Mouse (Mus musculus) 416B (cell line): ENCODE data around the gene Tspan5.
A peak's percentile ranks its signal among the peaks of the same experiment; 100 is the strongest.

Experiments
- DNase-seq: peaks from one replicate; pipeline ENCODE4 v3.0.0; 2011; ENCODE audit warnings: low read depth

Gene Tspan5

DNA sequence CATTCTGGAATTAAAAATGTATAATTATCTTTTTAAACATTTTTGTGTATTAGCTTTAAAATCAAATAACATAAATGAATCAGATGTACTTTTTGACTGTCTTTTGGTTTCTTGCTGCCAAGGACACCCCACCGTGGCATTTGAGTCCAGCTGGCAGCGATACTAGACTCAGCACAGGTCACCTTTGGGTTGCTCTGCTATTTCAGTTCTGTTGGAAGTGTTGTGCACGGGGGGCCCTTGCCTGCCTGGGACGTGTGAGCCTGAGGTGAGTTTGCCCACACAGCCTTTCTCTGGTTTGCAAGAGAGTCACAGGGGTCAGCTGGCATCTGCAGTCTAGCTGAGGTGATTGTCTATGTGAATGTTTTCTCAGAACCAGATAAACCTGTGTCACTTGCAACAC lies 65.8 kb downstream of the Tspan5 start:
- DNase-seq: no peak

DNA sequence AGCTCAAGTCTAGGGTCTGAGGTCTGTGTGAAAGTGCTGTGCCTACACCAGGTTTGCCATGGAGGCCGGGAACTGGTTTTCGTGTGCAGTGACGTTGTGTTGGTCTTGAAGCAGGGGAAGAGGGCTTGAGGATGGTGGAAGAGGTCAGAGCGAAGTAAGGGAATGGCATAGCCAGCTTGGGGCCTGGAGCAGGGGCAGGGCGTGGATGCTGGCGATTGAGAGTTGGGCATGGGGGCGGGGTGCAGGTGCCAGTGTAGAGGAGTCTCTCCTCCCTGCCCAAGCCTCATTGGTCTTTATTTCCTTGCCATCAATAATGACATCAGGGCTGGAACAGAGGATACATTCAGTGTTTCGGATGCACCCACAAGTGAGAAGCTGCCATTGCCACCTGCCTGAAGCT lies 67.5 kb downstream of the Tspan5 start:
- DNase-seq: no peak

- no peak for DNase-seq
Observed at GRCm38 (mm10) chr3:138812565-138812964, 70.6 kb downstream of the Tspan5 start.

GRCm38 (mm10) chr3:138813139-138813810 lies 71.3 kb downstream of the Tspan5 start:
- no peak for DNase-seq

GRCm38 (mm10) chr3:138814457-138814856 lies 72.5 kb downstream of the Tspan5 start:
- DNase-seq: no peak

- peak; percentile 84 for DNase-seq
Observed at GRCm38 (mm10) chr3:138815127-138815837, 73.3 kb downstream of the Tspan5 start.

- DNase-seq: no peak
Observed at GRCm38 (mm10) chr3:138816888-138817656, 75.1 kb downstream of the Tspan5 start.

- DNase-seq: no peak
Observed at GRCm38 (mm10) chr3:138819862-138820261, 77.9 kb downstream of the Tspan5 start.

DNA sequence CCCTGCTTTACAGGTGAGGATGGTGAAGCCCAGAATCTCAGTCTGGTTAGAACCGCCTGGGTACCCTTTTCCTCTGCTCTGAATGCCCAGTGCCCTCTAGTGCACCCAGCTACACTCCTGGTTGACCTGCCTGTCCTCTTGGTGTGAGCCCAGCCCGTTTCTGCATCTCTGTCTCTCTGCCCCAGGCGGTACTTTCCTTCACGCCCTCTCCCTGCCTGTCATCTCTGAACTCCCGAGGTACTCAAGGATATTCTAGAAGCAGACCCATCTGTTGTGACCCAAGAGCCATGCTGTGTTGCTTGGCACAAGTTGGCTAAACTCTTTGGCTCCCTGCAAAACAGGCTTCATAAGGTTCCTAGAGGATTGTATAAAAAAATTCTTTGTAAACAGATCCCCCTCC lies 78.3 kb downstream of the Tspan5 start:
- no peak for DNase-seq

- no peak for DNase-seq
Observed at GRCm38 (mm10) chr3:138821886-138822445, 80.0 kb downstream of the Tspan5 start.

GRCm38 (mm10) chr3:138823857-138824256 lies 81.9 kb downstream of the Tspan5 start:
- DNase-seq: no peak

GRCm38 (mm10) chr3:138825296-138825695 lies 83.3 kb downstream of the Tspan5 start:
- DNase-seq: no peak

- no peak for DNase-seq
Observed at GRCm38 (mm10) chr3:138826243-138826800, 84.3 kb downstream of the Tspan5 start.

DNA sequence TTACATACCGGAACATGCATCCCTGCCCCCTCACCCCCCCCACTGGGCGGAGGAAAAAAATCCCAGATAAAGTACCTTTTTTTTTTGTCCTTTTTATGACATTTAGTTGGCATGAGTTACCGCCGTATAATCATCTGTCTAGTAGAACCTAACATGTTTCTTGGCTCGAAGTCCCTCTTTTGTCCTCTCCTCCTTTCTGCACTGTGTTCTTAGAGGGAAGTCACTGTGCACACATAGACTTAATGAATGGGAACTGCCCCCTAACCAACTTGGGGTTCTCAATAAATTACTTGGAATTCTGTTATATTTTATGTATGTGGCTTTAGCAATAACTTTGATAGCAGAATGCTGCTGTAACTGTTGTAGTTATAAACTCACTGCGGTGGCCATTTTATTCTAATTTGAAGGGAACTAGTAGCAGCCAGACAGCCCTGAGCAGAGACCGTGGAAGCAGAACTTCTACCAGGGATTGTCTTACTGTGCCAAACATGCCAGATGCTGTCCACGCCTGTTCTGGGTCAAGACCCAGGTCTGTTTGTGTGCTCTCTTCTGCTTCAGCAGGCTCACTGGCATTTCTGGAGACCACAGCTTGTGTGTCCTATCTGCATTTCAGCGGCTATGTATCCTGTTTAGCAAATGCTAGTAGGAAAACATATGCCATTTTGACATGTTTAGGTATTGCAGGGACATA lies 91.0 kb downstream of the Tspan5 start:
- no peak for DNase-seq

DNA sequence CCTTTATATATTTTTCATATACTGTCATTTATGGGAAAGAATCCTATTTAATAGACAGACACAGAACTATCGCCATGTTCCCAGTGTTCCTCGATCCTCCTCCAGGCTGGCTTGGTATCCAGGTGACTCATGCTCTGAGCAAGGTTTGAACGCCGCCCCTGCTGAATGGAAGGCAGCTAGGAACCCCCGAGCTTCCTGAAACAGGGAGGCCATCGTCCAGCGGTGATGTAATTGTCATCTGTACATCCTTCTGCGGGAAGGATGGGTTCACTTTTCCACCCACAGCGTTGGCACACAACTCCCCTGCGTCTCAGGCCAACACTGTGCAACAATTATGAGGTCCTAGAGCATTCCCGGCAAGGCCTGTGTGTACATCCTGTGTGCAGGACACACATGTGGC lies 92.2 kb downstream of the Tspan5 start:
- no peak for DNase-seq

DNA sequence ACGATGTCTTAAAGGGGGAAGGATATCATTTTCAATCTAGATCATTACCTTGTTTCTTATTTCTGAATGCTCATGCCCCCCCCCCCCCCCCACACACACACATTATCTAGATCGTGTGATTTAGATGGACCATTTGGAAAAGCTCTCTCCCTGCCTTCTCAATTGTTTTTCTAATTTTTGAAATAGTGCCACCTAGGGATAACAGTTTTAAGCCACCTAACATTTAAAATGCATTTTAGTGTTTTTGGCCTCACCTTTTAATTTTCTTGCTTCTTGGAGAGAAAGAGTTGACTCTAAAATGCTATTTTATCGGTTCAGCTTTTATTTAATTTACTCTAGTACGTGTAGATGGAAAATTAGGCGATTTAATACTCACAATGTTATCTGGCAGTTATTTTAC lies 94.9 kb downstream of the Tspan5 start:
- DNase-seq: peak; percentile 19

GRCm38 (mm10) chr3:138837651-138838050 lies 95.7 kb downstream of the Tspan5 start:
- DNase-seq: no peak

DNA sequence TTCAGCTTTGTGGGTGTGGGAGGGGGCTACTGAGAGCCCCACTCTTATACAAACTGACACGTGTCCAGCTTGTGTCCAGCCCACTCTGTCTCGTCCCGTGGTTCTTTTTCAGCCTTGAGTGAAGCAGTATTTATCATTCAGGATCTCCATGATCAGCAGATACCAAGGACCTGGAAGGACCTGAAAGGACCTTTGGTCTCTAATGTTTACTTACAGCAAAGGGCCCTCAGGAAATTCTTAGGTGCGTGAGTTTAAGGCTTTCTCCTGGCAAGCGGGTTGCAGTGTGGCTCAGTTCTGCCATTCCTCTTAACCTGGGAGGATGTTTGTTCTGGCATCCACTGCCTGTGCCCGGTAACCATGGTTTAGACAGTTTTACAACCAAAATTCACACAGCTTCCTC lies 97.7 kb downstream of the Tspan5 start:
- DNase-seq: peak; percentile 19

GRCm38 (mm10) chr3:138841288-138841687 lies 99.3 kb downstream of the Tspan5 start:
- DNase-seq: no peak

- DNase-seq: no peak
Observed at GRCm38 (mm10) chr3:138843180-138843579, 101.2 kb downstream of the Tspan5 start.

DNA sequence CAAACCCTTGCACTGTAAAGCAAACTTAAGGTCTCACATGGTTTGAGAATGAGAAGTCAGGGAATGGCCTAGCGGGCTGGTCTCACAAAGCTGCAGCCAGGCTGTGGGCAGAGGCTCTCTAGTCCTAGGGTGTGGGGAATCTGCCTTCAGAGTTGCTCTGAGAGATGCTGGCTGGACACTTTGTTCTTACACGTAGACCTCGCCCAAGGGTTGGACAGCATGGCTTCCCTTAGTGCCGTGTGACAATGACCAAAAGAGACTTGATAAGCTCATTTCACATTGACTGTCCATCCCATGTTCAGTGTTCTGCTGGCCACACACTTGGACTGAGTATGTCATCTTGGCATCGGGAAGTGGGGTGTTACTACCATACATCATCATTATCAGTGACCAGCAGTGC lies 101.6 kb downstream of the Tspan5 start:
- no peak for DNase-seq

DNA sequence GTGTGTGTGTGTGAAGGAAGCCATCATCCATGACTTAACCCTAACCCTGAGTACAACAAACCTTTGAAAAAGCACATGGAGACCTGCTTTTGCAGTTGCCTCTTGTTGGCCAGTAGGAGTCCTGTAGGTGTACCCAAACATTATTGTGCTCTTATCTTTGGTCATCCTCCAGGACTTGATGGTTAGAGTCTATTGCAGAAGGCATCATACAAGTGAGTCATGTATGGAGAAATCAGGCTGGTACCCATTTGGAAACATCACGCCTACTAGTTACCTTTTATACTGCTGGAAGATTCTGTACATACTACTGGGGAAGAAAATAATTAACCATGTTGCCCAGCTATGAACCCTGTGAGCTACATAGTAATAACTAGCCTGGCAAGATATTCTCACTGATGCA lies 103.8 kb downstream of the Tspan5 start:
- DNase-seq: peak; percentile 34
